Mouse (Mus musculus) testis, adult 2 months (tissue): Measurements from ENCODE around the gene Myrfl. TPM values are rescaled to one million over a fixed set of nuclear protein-coding genes. Genes with fewer than 3 reads are reported as not detected.

Experiments
- H3K27ac ChIP-seq: fragments of 200-500 bp; 2 replicates; pipeline ENCODE4 v1.5.1; 2012; ENCODE audit warnings: low read depth, low read length; ENCODE audit not compliant: control insufficient read depth, insufficient read depth
- H3K27me3 ChIP-seq: fragments of 200-500 bp; 2 replicates; pipeline ENCODE4 v1.6.1; 2012; ENCODE audit warnings: mild to moderate bottlenecking, low read length, moderate library complexity; ENCODE audit not compliant: control insufficient read depth, insufficient read depth
- H3K36me3 ChIP-seq: fragments of 200-500 bp; 2 replicates; pipeline ENCODE4 v1.6.1; 2012; ENCODE audit warnings: mild to moderate bottlenecking, low read length; ENCODE audit not compliant: control insufficient read depth, insufficient read depth
- H3K4me1 ChIP-seq: fragments of 200-500 bp; 2 replicates; pipeline ENCODE4 v1.6.1; 2012; ENCODE audit warnings: low read length; ENCODE audit not compliant: control insufficient read depth, insufficient read depth
- H3K4me3 ChIP-seq: fragments of 200-500 bp; 2 replicates; pipeline ENCODE4 v1.5.1; 2012; ENCODE audit warnings: low read depth, mild to moderate bottlenecking, low read length, moderate library complexity, mixed read lengths; ENCODE audit not compliant: control insufficient read depth
- CTCF ChIP-seq: fragments of 200-500 bp; IDR thresholded peaks from 2 replicates; pipeline ENCODE4 v1.5.1; 2012; ENCODE audit warnings: low read depth, mild to moderate bottlenecking, inconsistent platforms, low read length, moderate library complexity; ENCODE audit not compliant: control insufficient read depth, insufficient read depth, insufficient replicate concordance
- POLR2A ChIP-seq: fragments of 200-500 bp; IDR thresholded peaks from 2 replicates; pipeline ENCODE4 v1.6.1; 2012; ENCODE audit warnings: low read depth, mild to moderate bottlenecking, inconsistent platforms, low read length, moderate library complexity; ENCODE audit not compliant: control insufficient read depth
- polyA plus RNA-seq: library from polyadenylated mRNA; depleted of rRNA; stranded (reverse); fragments of >200 nt; gene quantifications from 2 replicates; pipeline ENCODE4 v1.2.3, GENCODE M21; 2012

The Myrfl gene
- polyA plus RNA-seq, 1 experiment = 0.09 TPM

DNA sequence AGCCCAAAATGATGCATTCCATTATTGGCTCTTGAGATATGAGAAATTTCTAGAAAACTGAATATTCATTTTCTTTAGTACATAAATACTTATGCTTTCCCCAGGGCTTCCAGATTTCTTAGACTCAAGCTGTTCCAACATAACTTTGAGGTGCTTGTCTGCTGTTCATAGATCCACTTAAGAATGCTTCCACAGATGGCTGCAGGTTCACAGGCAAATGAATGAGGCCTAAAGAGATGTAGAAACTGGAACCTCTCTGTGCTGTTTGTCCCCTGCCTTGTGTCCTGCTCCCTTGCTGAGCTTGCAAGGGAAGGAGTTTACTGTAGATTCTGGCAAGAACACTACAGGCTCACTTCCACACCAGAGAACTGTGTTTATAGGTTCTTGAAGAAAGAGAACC lies 108.3 kb downstream of the Myrfl start:
- Histone ChIP-seq H3K4me3 (no peak overlapping the region), H3K4me1 (no peaks in the 10 kb centered on the region), H3K27ac (no peak overlapping the region), H3K36me3 (no peaks in the 10 kb centered on the region), H3K27me3 (no peaks in the 10 kb centered on the region)
- no peak for TF ChIP-seq CTCF
- no peak for TF ChIP-seq POLR2A

DNA sequence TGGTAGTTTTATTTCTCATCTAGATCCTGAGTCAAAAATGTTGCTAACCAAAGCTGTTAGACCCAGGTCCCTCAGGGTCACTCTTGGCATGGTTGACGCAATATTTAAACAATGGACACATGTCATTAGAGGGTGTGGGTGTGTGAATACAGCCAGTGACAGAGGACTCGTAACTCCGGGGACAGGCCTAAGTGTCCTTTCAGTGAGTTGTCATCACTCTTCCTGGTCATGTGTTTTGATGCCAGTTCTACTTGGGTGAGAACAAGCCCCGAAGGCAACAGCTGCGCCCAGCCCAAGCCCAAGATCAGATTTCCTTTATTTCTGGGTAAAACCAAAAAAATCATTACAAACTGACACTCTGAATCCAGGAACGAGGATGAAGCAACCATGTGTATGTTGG lies 112.6 kb downstream of the Myrfl start:
- TF ChIP-seq CTCF (no peak), POLR2A (no peak)
- Histone ChIP-seq H3K27me3 (no peaks in the 10 kb centered on the region), H3K27ac (no peak overlapping the region), H3K4me1 (no peaks in the 10 kb centered on the region), H3K4me3 (no peak overlapping the region), H3K36me3 (no peaks in the 10 kb centered on the region)

DNA sequence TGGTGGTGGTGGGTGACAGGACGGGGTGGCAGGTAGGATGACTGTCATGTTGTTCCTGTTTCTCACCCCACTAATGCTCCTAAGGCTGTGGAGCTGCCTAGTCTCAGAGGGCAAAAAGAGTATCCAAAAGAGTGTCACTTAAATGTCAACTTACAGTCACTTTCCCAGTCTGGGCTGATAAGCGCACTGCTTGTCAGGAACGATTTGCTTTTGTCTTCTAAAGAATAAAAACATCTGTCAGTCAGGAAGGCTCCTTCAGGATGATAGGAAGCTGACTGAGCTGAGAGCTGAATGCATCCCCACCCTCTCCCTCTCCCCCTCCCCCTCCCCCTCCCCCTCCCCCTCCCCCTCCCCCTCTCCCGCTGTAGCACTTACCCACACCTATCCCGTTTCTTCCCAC lies 113.7 kb downstream of the Myrfl start:
- H3K27ac ChIP-seq = no peak overlapping the region
- no peaks in the 10 kb centered on the region for H3K4me1 ChIP-seq
- H3K36me3 ChIP-seq = no peaks in the 10 kb centered on the region
- TF ChIP-seq CTCF = no peak
- no peak for TF ChIP-seq POLR2A
- H3K27me3 ChIP-seq = no peaks in the 10 kb centered on the region
- no peak overlapping the region for H3K4me3 ChIP-seq

DNA sequence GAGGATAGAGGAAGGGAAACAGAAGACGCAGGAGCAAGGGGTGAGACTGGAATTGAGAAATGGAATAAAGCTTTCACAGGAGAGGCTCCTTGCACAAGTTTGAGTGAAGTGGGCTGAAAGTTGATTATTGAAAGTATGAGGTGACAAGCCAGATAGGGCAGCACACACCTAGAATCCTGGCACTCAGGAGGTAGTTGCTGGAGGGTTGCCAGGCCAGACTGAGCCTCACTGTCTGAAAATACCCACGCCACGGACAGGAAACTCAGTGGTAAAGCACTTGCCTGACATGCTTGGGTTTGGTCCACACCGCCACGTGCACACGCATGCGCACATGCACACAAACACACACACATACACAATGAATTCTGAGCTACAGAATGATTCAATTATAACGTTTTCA lies 118.8 kb downstream of the Myrfl start:
- no peak for TF ChIP-seq POLR2A
- TF ChIP-seq CTCF = no peak

DNA sequence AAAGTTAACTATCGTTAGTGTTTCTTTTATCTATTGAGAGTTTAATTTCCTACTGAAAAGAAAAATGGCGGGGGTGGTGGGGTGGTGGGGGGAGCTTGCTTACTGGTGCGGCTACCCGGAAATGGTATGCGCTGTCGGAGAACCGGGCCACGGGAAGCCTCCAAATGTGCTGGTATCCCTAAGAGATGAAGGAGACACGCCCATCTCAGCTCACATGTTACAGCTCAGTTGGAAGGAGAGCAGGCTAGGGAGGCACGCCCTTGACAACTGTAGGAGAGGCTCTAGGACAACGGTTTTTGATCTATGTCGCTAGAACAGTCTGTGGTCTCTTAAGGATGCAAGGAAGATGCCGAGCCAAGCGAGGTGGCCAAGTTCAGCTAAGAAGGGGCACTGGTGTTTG lies 119.9 kb downstream of the Myrfl start:
- Histone ChIP-seq H3K4me1 (no peaks in the 10 kb centered on the region), H3K4me3 (no peak overlapping the region), H3K27ac (no peak overlapping the region), H3K36me3 (no peaks in the 10 kb centered on the region), H3K27me3 (no peaks in the 10 kb centered on the region)
- TF ChIP-seq POLR2A (no peak), CTCF (no peak)

More for the DNA sequence above, 118.8 kb downstream of the Myrfl start:
- Histone ChIP-seq H3K36me3 (no peaks in the 10 kb centered on the region), H3K4me3 (no peak overlapping the region), H3K27me3 (no peaks in the 10 kb centered on the region), H3K27ac (no peak overlapping the region), H3K4me1 (no peaks in the 10 kb centered on the region)

DNA sequence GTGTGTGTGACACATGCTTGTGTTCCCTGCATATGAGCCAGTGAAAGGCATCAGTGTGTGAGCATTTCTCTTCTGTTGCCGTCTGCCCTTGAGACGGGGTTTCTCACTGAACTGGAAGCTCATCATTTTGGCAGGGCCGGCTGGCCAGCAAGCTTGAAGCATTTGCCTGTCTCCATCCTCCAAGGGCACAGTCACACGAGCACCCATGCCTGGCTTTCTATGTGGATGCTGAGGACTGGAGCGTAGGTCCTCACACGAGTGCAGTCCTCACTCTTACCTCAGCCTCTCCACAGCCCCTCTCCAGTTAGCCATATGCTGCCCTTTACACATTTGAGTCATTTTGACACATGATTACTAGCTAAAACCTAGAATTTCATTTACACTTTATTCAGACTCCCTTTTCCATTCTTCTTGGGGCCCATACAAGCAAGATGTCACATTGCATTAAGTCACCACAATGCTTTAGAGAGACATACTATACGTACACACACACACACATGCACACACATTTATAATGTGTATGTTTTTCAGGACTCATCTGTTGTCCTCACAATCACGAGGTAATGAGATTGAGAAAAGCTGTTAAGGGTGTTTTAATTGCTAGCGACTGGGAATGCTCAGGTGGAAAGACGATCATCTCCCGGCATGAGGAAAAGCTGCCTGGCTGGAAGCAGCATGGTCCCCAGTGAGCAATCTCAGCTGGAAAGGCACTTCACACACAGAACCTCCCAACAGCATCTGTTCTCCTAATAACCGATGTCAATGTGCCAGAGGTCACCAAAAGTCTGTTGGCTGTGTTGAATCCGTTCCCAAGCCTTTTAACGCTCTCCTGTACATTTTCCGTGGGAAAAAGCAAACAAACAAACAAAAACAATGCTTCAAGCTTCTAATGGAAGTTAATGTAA lies 122.6 kb downstream of the Myrfl start:
- TF ChIP-seq POLR2A = no peak
- no peaks in the 10 kb centered on the region for H3K4me1 ChIP-seq
- H3K4me3 ChIP-seq = no peak overlapping the region
- no peak overlapping the region for H3K27ac ChIP-seq
- no peaks in the 10 kb centered on the region for H3K36me3 ChIP-seq
- H3K27me3 ChIP-seq = no peaks in the 10 kb centered on the region

DNA sequence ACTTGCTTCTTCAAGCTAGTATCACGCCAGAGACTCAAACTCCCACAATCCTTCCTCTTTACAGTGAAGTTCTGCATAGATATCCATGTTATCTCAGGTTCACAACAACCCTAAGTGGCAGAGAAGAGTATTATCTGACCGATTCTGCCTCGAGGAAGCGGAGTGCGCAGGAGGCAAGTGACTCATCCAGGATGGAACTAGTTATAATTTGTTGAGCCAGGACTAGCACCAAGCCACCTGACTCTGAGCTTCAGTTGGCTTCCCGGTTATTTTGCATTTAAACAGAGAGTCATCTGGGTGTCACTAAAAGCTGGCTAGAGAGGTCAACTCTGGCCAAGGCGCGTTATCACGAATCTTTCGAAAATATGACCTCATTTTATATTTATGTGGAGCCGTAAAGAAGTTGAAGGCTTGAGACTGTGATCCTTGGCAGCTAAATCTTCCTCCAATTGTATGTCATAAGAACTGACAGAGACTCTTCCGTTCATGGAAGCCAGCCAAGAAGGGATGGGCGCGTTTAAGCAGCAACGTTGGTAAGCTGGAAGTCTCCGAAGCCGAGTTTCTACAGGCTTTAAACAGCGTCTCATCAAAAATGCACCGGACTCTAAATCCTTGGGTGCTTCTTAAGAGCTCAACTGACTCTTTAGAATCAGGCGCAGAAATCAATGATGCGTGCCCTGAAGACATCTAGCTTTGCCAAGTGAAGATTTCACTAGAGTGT lies 125.3 kb downstream of the Myrfl start:
- Histone ChIP-seq H3K36me3 (no peaks in the 10 kb centered on the region), H3K4me3 (no peak overlapping the region), H3K27ac (no peak overlapping the region), H3K27me3 (no peaks in the 10 kb centered on the region), H3K4me1 (no peaks in the 10 kb centered on the region)
- TF ChIP-seq POLR2A = no peak
- no peak for TF ChIP-seq CTCF
